Mouse (Mus musculus) cerebellum, postnatal 14 days (tissue): Measurements from ENCODE around the gene Hmgxb4.
A peak's percentile ranks its signal among the peaks of the same experiment; 100 is the strongest.

Experiments
- DNase-seq, 2 experiments: peaks; one replicate each; pipeline ENCODE4 v3.0.0; 2021; ENCODE audit warnings: mixed read lengths in 2 of 2

Hmgxb4 gene

DNA sequence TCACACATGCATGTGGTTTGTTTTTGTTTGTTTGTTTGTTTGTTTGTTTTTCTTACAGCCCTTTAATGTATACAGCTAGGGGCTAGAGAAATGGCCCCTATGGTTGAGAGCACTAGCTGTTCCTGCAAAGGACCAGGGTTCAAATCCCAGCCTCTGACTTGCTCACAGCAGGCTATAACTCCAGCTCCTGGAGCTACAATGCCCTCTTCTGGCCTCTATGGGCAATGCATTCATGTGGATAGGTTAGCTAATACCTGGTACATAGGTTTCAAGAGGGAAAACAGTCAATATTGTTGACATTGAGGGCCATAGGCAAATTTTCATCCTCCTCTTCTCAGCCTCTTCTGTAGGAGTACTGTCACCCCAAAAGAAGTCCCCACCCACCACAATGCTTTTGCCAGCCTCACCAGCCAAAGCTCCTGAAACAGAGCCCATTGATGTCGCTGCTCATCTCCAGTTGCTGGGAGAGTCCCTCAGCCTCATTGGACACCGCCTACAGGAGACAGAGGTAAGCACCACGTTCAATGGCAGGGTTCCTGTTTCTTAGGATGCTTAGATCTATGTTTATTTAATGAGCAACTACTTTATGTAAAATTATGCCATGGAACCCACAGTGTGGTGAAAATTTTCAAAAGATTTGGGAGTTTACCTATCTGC is 30.6 kb downstream of the Hmgxb4 start:
- DNase-seq = no peak

DNA sequence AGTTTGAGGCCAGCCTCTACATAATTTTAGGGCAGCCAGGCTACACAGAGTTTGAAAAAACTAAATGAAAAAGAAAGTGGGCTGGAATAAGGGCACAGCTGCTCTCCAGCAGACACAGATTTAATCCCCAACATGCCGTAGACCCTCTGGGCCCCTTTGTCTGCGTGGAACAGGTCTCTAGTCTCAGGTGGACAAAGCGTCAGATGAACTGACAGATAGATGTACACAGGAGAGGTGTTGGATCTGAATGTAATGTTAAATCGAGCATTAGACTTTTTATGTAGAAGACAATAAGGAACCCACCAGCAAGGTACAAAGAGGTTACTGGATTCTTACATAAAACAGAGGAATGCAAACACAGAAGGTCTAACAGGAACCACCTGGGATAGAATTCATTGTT is 32.7 kb downstream of the Hmgxb4 start:
- no peak for DNase-seq

DNA sequence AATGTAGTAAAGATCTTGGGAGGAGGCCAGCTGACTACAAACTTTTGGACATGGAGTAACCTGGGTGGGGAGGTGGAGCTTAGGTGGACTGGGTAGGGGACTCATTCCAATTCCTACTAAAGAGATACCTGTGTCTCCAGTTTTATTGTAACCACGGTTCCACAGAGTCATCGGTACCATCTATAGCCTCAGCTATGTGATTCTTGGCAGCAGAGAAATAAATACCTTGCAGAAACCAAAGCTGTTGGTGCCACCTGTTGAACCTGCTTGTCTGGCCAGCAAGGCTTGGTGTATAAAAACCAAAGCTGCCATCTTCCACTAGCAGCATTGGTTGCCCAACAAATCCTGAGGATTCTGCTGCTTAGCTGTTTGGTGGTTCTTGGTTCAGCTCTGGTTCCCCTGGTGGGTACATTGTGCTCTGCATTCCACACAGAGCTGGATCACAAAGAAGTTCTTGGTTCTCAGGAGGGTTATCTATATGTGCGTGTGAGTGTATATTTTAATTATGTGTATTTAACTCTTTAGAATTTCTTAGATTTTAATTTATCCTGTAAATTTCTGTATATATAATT is 37.4 kb downstream of the Hmgxb4 start:
- no peak for DNase-seq

DNA sequence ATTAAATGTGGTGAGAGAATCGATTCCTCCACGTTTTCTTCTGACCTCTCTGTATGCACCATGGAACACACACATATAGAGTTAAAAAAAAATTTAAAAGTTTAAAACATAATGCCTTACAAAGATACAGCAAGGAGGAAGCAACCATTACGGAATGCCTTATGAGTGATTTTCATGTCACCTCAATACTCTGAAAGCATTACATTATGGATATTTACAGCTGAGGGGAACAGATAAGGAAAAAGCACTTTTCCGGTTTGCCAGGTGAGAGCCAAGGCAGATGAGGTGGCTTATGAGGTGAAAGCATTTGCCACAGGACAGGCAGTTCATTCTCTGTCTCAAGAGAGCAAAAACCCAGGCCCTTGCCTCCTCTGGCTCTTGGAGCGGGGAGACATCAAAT is 39.8 kb downstream of the Hmgxb4 start:
- no peak for DNase-seq

DNA sequence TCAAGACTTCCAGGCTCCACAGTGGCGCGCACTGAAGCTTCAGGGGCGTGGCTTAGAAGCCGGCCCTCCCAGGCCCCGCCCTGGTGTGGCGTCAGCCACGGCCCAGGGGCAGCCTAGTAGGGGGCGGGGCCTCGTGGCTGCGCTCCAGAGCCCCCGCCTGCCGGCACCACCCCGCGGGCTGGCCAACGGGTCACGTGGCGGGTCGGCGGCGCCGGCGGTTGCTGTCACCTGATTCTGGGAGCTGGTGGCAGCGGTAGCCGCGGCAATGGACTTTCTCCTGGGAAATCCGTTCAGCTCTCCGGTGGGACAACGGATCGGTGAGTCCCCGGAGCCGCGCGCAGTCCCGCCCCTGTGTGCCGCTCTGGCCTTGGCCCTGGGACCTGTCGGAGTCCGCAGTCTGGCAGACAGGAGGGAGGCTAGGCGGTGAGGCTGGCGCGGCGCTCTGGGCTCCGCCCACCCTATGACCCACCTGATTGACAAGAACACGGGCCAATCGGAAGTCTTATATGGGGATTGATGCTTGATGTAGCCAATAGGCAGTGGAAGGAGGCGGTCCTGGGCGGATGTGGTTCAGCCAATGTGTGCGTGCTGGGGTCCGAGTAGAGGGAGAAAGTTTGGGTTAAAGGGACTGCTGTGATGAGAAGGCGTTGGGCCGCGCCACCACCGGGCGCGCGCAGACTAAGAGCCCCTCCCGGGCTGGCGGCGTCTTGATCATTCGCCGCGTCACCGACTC is 40.5 kb downstream of the Hmgxb4 start, which contains the start of gene Tom1:
Gene Tom1 (plus strand): TSS at position 195 of the 733 bp plus-strand sequence.
- DNase-seq = peak; percentile 99 to 100

DNA sequence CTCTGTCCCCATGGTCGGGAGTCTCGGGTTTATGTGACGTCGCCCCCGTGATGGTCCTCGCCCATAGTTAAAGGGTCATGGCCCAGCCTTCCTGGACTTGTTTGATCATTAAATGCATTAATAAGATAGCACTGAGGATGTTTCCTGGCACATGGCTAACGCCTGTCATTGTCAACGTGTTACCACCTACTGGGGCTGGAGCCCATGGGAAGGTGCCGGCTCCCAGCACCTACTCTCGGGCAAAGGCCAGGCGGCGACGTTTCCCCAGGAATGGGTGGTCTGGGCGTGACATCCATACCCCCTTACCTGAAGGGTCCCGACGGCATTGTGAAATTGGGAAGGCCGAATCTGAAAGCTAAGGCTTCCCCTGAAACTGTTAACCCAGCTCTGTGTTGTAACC is 41.1 kb downstream of the Hmgxb4 start:
- DNase-seq = no peak

DNA sequence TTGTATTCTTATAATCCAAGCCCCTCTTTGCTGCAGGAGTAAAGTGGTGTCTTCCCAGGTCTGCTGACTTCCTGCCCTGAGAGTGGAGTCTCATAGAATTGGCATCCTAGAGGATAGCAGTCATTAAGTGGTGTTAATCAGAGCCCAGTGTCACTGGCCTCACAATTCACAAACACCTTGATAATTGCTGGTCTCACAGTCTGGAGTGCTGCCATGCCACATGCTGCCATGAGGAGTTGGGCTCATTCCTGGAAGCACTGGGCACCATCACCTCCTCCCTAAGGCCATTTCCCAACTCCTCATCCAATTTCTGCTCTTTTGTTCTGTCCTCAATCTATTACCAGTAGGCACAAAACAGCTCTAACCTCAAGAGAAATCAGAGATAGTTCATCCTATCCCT is 42.5 kb downstream of the Hmgxb4 start:
- DNase-seq = peak; percentile 30 to 32

DNA sequence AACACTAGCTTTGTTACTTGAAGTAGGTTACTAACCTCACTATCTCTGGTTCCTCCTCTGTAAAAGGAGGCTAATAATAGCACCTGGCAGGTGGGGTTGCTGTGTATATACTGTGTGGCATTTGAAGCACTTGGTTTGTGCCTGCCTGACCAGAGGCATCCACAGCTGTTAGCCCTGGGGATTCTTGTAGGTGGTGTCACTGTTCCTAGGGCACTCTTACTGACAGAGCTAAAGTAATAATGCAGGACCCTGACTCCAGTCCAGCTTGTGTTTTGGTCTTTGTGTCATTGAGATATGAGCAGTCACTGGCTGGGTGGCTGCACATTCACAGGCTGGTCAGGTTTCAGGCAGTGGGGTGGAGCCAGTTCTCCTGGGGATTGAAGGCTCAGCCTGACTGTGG is 45.3 kb downstream of the Hmgxb4 start:
- DNase-seq = no peak

DNA sequence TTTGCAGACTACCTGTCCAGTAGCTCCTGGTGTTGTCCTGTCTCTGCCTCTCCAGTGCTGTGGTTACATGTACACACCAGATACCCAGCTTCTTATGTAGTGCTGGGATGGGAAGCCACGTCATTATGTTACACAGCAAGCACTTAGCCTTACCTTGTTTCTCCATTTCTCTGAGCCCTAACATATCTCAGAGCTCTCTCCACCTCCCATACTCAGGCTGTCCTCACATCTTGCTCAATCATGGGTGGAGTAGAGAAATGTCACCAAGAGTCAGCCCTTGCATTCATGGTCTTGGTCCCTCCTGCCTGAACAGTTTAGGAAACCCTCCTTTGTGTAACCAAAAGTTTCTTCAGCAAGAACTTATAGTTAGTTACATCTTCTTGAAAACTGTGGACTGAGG is 46.6 kb downstream of the Hmgxb4 start:
- no peak for DNase-seq

DNA sequence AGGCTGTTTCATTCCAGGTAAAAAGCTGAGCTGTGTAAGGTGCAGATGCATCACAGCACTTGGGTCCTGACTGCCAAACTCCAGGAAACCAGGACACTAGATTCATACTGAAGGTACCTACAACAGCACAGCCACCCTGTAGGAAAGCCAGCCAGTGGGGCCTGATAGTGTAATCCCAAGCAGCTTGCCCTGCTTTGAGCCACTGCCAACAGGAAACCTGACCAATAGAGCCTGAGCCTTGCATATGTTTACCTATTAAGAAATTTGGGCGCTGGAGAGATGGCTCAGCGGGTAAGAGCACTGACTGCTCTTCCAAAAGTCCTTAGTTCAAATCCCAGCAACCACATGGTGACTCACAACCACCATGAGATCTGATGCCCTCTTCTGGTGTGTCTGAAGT is 49.0 kb downstream of the Hmgxb4 start:
- DNase-seq = peak; percentile 37 to 57

DNA sequence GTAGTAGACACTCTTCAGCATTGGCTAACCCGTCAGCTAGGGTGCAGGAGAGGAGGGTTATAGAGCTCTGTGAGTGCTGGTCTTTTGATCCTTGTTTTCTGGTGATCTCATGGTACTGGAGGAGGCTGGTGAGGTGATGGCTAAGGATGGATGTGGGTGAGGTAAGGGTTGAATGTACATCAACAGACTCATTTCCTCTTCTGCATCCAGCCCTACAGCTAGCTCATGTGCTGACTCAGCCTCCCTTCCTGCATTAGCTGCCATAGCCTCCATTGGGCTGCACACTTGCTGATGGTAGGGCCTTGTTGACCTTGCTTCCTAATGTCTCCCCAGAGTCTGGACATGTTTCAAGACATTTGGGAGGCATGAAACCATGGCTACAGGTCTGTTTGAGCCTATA is 49.8 kb downstream of the Hmgxb4 start:
- no peak for DNase-seq

DNA sequence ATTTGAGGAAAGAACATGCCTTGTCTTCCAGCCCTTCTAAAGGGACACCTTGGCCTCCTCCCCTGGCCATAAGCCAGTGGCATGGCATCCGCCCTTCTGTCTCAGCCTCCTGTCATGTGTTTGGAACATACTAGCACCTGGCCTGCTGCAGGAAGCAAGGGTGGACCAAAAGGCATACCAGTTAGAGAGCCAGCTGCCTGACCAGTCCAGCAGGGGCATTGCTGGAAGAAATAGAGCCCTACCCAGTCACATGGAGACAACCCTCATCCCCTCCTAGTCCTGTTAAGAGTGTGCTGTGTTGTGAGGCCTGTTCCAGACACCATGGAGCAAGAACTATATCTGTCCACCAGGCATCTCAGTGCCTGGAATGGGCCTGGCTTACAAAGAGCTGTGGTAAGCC is 53.1 kb downstream of the Hmgxb4 start:
- DNase-seq = peak; percentile 48 to 64

DNA sequence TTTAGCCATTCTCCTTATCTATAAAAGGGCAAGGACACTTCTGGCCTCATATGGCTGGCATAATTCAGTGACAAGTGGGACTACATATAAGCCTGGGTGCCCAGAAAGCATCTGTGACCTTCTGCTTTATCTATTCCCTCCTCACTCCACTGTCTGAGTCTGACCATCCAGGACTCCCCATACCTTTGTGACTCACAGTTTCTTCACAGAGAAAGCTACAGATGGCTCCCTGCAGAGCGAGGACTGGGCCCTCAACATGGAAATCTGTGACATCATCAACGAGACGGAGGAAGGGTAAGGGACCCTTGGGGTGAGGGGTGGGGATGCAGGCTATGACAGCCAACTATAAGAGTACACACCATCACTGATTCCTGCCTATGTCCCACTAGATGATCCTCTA is 54.6 kb downstream of the Hmgxb4 start:
- no peak for DNase-seq

DNA sequence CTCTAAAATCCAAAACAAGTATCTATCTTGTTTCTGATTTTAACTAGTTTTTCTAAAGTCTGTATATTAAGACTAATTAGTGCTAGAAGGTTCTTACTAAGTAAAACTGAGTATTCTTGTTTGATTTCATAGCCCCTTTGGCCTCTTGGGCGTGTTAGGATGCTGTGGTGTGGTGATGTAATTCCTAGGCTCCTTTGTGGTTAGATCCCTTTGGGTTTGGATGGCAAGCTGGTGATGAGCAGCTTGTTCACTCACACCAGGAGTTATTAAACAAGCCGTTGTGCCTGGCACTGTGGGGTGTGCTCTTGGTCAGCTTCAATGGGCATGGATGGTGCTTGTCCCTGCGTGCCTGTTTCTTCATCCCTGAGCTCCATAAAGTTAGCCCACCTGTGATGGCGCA is 60.2 kb downstream of the Hmgxb4 start:
- no peak for DNase-seq

DNA sequence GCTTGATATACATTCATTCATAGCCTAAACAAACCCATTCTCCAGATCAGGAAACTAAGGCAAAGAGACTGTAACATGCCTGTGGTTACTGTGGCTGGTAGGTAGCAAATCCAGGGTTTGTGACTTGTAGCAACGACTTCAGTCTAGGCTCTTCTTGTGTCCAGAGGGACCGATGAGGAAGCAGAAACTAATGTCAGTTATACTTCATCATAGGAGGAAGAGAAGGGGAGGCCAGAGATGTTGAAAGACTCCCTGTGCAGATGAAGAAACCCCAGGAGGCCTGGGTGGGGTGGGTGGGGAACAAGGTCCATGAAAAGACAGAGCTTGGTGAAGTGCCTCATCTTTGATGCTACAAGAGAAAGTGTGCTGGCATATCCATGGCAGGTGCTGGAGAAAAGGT is 62.5 kb downstream of the Hmgxb4 start:
- no peak for DNase-seq

DNA sequence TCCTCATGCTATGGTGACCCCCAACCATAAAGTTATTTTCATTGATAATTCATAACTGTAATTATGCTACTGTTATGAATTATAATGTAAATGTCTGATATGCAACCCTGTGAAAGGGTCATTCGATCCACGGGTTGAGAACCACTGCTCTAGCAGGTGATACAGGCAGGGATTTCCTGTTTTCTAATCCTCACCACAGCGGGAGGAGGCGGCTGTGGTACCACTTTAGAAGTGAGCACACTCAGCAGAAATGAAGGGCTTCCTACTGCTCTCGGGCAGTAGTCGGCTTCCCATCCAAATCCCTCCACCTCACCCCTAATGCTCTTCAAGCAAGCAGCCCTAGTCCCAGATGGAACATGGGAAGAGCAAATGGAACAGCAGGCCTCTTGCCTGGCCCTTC is 66.9 kb downstream of the Hmgxb4 start:
- no peak for DNase-seq

DNA sequence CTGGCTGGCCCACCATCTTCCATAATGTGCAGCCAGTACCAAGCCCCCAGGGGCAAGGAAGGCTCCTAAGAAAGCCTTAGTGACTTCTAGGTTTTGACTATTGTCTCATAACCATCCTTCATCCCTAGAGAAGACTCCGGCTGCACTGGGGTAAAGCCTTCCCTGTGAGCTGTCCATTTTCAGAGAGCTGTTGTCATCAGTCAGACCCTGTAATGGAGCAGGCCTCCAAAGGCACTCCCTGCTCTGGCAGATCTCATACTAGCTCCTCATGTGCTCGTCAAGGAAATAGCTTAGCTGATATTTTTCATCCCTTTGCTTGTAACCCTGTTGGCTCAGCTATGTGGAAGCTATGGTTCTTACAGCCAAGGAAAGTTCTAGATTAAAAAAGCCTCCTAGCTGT is 67.7 kb downstream of the Hmgxb4 start:
- DNase-seq = no peak

DNA sequence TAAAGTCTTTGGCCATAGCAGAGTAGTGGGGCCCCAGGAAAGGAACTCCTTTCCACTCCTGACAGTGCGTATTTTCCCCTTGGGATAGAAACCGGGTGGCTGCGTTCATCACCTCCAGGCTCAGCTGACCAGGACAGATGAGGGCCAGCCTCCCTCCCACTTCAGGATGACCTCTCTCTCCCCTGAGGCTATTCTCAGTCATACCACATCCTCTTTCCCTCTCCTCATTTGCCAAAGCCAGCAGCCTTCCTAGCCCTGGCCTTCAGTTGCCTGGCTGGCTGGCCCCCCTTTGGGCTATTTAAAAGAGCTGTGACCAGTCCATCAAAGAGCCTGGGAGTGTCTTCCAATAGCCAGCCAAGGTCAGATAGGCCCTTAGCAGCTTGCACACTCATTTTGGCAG is 70.1 kb downstream of the Hmgxb4 start:
- DNase-seq = no peak

DNA sequence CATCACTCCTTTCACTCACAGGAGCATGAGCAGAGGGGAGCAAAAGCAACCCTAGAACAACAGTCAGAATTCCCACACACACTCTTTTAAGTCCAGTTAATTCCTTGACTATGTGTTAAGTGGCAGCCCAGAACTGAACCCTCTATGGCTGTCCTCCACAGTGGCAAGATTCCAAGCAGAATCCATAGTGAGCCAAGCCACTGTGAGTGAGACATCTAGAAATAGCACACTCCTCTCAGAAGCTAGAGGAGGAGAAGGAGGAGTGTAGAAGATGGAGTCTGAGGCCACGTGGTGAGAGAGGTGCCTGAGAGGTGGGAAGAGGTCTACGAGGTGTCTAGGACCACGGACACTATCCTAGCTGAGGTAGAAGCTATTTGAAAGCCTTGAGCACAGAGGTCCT is 71.6 kb downstream of the Hmgxb4 start:
- DNase-seq = no peak

DNA sequence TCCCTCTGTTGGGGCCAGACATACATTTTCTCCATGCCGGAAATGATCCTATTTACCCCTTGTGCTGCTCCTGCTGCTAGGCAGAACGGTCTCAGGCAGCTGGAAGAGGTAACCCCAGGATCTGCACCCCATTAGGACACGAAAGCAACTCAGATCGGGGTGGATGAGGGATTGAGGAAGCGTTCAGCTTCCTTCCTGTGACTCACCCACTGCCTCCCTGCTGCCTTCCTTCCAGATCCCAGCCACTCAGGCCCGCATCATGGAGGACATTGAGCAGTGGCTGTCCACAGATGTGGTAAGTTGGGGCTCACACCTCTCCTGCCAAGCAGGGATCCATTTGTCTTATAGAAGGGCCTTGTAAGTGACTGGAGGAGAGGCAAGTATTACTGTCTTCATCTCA is 74.1 kb downstream of the Hmgxb4 start:
- DNase-seq = no peak

DNA sequence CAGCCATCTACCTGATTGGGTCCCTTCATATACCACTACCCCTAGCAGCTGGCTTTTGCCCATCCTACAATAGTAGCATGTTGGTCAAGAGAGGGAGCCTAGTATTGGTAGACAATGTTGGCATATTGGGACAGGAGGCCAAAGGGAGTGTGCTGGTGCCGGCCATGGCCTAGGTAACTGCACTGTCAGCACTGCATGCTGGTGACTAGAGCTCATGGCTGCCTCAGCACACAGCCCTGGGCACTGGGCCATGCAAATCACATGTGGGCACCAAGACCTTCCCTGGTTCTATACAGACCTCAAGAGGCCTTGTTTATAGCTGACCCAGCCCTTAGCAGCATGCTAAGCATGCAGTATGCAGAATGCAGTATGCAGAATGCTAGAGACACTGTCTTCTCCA is 77.1 kb downstream of the Hmgxb4 start:
- DNase-seq = no peak

DNA sequence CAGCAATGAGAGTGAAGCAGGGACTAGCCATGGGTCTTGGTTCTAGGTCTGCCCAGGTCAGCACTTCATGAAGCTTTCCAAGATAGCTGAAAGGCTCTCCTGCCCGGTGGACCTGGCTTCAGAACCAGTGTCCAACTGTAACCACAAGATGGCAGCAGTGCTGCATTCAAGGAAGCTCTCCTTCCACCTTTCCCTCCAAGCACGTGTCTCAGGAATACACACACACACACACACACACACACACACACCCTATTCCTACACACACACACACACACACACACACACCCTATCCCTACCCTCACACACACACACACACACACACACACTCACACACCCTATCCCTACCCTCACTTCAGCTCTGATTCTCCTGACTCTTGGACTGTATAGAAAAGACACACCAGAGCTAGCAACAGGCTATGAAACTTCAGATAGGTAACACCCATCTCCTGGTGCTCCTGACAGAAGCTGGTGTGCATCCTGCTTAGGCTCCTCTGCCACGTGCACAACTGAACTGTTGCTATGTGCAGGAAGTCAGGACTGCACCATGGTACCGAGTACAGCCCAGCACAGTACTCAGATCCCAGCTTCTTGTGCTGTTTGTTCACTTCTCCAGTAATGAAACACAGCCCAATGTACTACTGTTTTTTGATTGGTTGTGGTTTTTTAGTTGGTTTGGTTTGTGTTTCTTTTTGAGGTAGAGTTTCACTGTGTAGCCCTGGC is 78.6 kb downstream of the Hmgxb4 start:
- peak; percentile 90 to 93 for DNase-seq

DNA sequence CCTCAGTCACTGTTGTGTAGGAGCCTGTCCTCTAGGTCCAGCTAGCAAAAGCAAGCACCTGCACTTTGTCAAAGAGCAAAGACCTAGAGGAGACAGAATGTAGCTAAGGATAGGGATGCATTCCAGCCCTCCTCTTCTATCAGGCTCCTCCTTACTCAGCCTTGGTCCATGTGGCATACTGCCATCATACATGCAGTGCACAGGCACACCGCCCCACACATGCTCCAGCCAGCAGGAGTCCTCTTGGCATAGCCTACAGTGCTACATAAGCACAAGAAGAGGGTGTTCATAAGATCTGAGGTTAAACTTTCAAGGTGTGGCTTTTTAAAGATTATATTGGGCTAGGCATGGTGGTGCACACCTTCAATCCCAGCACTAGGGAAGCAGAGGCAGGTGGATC is 81.7 kb downstream of the Hmgxb4 start:
- DNase-seq = peak; percentile 25 to 39

DNA sequence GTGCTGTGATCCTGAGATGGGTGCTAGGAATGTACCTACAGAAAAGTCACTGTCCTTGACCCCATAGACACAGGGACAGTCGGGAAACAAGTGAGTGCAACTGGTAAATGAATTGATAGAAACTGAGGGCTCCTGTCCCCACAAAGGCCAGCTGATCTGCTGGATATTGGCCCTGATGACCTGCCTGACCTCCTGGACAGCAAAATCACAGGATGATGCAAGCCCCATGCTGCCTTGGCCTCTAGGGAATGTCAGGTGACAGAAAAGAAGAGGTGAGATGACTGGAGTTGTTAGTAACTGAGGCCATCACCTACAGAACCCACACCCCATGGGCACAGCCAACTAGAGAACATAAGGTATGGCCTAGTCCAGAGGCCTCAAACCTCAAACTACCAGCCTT is 85.1 kb downstream of the Hmgxb4 start:
- no peak for DNase-seq
